Mouse (Mus musculus) olfactory bulb, adult 2 months (tissue): ENCODE results near the gene Dcdc2b. TPM values are rescaled to one million over a fixed set of nuclear protein-coding genes. Genes with fewer than 3 reads are reported as not detected.

ENCODE experiments used
- H3K27ac ChIP-seq: fragments of 200-500 bp; 2 replicates; pipeline ENCODE4 v1.5.1; 2012; ENCODE audit warnings: low read depth, low read length; ENCODE audit not compliant: insufficient read depth
- H3K4me1 ChIP-seq: fragments of 200-500 bp; 2 replicates; pipeline ENCODE4 v1.6.1; 2012; ENCODE audit warnings: low read length; ENCODE audit not compliant: control insufficient read depth, insufficient read depth
- H3K4me3 ChIP-seq: fragments of 200-500 bp; 2 replicates; pipeline ENCODE4 v1.5.1; 2012; ENCODE audit warnings: mild to moderate bottlenecking, low read depth, low read length, moderate library complexity; ENCODE audit not compliant: insufficient read depth
- CTCF ChIP-seq: fragments of 200-500 bp; IDR thresholded peaks from 2 replicates; pipeline ENCODE4 v1.5.1; 2012; ENCODE audit warnings: low read depth, mild to moderate bottlenecking, low read length, moderate library complexity; ENCODE audit not compliant: insufficient read depth
- POLR2A ChIP-seq: fragments of 200-500 bp; IDR thresholded peaks from 2 replicates; pipeline ENCODE4 v1.6.1; 2012; ENCODE audit warnings: mild to moderate bottlenecking, low read depth, low read length, moderate library complexity; ENCODE audit not compliant: insufficient read depth
- WGBS: fragments of 180-500 bp; shearing (Covaris S2); methylation state at CpG from one replicate; pipeline ENCODE4 v1.1.7; 2018; 5-methylcytosine and 5-hydroxymethylcytosine counted together
- polyA plus RNA-seq: library from polyadenylated mRNA; stranded (reverse); fragments of >200 nt; gene quantifications from 2 replicates; pipeline ENCODE4 v1.2.4, GENCODE M21; 2012; ENCODE audit warnings: low replicate concordance; ENCODE audit not compliant: missing spikeins, insufficient read depth, insufficient read length

Dcdc2b gene
- polyA plus RNA-seq, 1 experiment, result not detected

GRCm38 (mm10) chr4:129588865-129589264 lies 25.2 kb downstream of the Dcdc2b start:
- TF ChIP-seq POLR2A (no peak), CTCF (no peak)
- Histone ChIP-seq H3K4me3 (no peak overlapping the region), H3K27ac (no peak overlapping the region), H3K4me1 (peaks cover 5% of the 10 kb centered on the region; the same call in 1 of the 2 replicates)
- WGBS, result 75% methylated on average over 4 of the region's 4 CpGs

GRCm38 (mm10) chr4:129586943-129587342 lies 27.1 kb downstream of the Dcdc2b start:
- TF ChIP-seq POLR2A (no peak), CTCF (no peak)
- WGBS, result 28% methylated on average over 1 of the region's 1 CpGs
- no peak overlapping the region for H3K4me3 ChIP-seq
- no peak overlapping the region for H3K27ac ChIP-seq
- peaks cover 5% of the 10 kb centered on the region; the same call in 1 of the 2 replicates for H3K4me1 ChIP-seq

GRCm38 (mm10) chr4:129585773-129586172 lies 28.3 kb downstream of the Dcdc2b start:
- WGBS, result 88% methylated on average over 9 of the region's 9 CpGs
- Histone ChIP-seq H3K4me3 (no peak overlapping the region), H3K4me1 (peaks cover 5% of the 10 kb centered on the region; the same call in 1 of the 2 replicates), H3K27ac (no peak overlapping the region)
- no peak for TF ChIP-seq CTCF
- TF ChIP-seq POLR2A, result no peak

GRCm38 (mm10) chr4:129584884-129585608 lies 29.0 kb downstream of the Dcdc2b start:
- 2% methylated on average over 36 of the region's 36 CpGs for WGBS
- Histone ChIP-seq H3K27ac (no peak overlapping the region), H3K4me1 (peaks cover 5% of the 10 kb centered on the region; the same call in 1 of the 2 replicates), H3K4me3 (peak overlapping the region; percentile 52)
- TF ChIP-seq POLR2A (no peak), CTCF (peak; percentile 74)

- Histone ChIP-seq H3K27ac (no peak overlapping the region), H3K4me3 (no peak overlapping the region), H3K4me1 (peaks cover 5% of the 10 kb centered on the region; the same call in 1 of the 2 replicates)
- WGBS, result 74% methylated on average over 1 of the region's 1 CpGs
- TF ChIP-seq POLR2A (no peak), CTCF (no peak)
Measured at GRCm38 (mm10) chr4:129584370-129584769, 29.7 kb downstream of the Dcdc2b start.

- TF ChIP-seq POLR2A, result no peak
- no peak for TF ChIP-seq CTCF
- Histone ChIP-seq H3K4me1 (peaks cover 5% of the 10 kb centered on the region; the same call in 1 of the 2 replicates), H3K27ac (no peak overlapping the region), H3K4me3 (no peak overlapping the region)
- 88% methylated on average over 1 of the region's 1 CpGs for WGBS
Measured at GRCm38 (mm10) chr4:129582251-129582650, 31.8 kb downstream of the Dcdc2b start.

GRCm38 (mm10) chr4:129580347-129580746 lies 33.7 kb downstream of the Dcdc2b start:
- Histone ChIP-seq H3K4me3 (no peak overlapping the region), H3K27ac (no peak overlapping the region), H3K4me1 (peaks cover 8% of the 10 kb centered on the region; the same call in 1 of the 2 replicates)
- WGBS, result 78% methylated on average over 7 of the region's 7 CpGs
- TF ChIP-seq CTCF, result no peak
- TF ChIP-seq POLR2A, result no peak

GRCm38 (mm10) chr4:129578466-129578865 lies 35.6 kb downstream of the Dcdc2b start, which contains the start of gene Fam167b:
Fam167b (minus strand) TSS chr4:129578549.
- WGBS, result 89% methylated on average over 5 of the region's 5 CpGs
- TF ChIP-seq CTCF (no peak), POLR2A (no peak)
- Histone ChIP-seq H3K4me1 (peaks cover 3% of the 10 kb centered on the region; the same call in 1 of the 2 replicates), H3K27ac (no peak within 1 kb of the TSS), H3K4me3 (no peak within 1 kb of the TSS)

- TF ChIP-seq POLR2A, result no peak
- TF ChIP-seq CTCF, result no peak
- WGBS, result 89% methylated on average over 7 of the region's 7 CpGs
- H3K27ac ChIP-seq, result no peak overlapping the region
- H3K4me1 ChIP-seq, result peaks cover 3% of the 10 kb centered on the region; the same call in 1 of the 2 replicates
- no peak overlapping the region for H3K4me3 ChIP-seq
Measured at GRCm38 (mm10) chr4:129577688-129578087, 36.4 kb downstream of the Dcdc2b start.
